Mouse (Mus musculus): ENCODE results near the gene Hist1h1b. TPM values are rescaled to one million over a fixed set of nuclear protein-coding genes. Genes with fewer than 3 reads are reported as not detected.

Gene Hist1h1b
- 1 to 10 TPM; 2.0 to 3.3 TPM for polyA plus RNA-seq (2017; shearing (Covaris generic))

GRCm38 (mm10) chr13:21779767-21780731, at the start of gene Hist1h1b:
Gene Hist1h1b, minus strand, starts transcription at chr13:21780625.

DNA sequence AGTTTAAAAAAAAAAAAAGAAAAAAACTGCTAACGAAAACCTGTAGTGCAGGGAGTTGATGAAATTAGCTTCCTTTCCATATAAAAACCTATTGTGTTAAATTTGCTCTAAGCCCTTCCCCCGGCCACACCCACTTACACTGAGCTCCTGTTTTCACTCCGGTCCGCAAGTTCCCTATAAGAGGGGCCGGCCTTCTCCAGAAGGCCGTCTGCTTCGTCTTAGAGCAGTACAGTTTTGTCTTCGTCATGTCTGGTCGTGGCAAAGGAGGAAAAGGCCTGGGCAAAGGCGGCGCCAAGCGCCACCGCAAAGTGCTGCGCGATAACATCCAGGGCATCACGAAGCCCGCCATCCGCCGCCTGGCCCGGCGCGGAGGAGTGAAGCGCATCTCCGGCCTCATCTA, 31.1 kb upstream of the Hist1h1b start, which contains the start of gene Hist1h4m:
TSS of gene Hist1h4m (plus strand) at position 208 of the 400 bp plus-strand sequence.

GRCm38 (mm10) chr13:21810073-21810472, 29.6 kb upstream of the Hist1h1b start, which contains the start of the genes Hist1h2bq and Hist1h2ao:
Gene Hist1h2bq, minus strand, starts transcription at chr13:21810197.
Gene Hist1h2ao, plus strand, starts transcription at chr13:21810465.

DNA sequence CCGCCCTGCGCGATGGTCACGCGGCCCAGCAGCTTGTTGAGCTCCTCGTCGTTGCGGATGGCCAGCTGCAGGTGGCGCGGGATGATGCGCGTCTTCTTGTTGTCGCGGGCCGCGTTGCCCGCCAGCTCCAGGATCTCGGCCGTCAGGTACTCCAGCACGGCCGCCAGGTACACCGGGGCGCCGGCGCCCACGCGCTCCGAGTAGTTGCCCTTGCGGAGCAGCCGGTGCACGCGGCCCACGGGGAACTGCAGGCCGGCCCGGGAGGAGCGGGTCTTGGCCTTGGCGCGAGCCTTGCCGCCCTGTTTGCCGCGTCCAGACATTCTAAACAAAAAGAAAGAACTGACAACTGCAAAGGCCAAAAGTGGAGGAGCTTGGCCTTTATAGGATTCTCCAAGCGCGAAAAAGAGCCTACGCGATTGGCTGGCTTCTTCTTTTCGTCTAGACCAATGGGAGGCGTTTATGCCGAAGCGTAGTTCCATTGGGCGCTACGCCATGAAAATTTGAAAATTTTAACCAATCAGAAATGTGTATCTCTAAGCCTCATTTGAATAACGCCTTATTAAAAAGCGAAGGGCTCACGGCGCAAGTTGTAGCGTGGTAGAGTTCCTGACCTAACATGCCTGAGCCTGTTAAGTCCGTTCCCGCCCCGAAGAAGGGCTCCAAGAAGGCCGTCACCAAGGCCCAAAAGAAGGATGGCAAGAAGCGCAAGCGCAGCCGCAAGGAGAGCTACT, 6.6 kb upstream of the Hist1h1b start, which contains the start of the genes Hist1h2an and Hist1h2bp:
TSS of gene Hist1h2an (minus strand) at position 320 of the 731 bp plus-strand sequence.
TSS of gene Hist1h2bp (plus strand) at position 563 of the 731 bp plus-strand sequence.

GRCm38 (mm10) chr13:21783255-21783617, 2.8 kb upstream of the Hist1h1b start, which contains the start of gene Hist1h3i:
Gene Hist1h3i, minus strand, starts transcription at chr13:21783370.

DNA sequence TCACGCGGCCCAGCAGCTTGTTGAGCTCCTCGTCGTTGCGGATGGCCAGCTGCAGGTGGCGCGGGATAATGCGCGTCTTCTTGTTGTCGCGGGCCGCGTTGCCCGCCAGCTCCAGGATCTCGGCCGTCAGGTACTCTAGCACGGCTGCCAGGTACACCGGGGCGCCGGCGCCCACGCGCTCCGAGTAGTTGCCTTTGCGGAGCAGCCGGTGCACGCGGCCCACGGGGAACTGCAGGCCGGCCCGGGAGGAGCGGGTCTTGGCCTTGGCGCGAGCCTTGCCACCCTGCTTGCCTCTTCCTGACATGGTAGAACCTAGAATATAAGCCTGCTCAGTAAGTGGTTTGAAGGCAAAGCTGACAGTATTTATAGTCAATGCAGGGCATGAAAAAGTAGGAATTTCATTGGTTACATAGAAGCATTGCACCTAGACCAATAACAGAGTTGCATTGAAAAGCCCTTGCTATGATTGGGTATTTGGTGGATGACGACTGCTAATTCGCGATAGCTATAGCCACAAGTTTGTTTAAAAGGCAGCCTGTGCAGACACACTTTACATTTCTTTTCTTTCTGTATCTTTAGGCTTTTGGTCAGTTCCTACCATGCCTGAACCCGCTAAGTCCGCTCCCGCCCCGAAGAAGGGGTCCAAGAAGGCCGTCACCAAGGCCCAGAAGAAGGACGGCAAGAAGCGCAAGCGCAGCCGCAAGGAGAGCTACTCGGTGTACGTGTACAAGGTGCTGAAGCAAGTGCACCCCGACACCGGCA, 26.7 kb downstream of the Hist1h1b start, which contains the start of the genes Hist1h2ak and Hist1h2bn:
TSS of gene Hist1h2ak (minus strand) at position 304 of the 762 bp plus-strand sequence.
TSS of gene Hist1h2bn (plus strand) at position 600 of the 762 bp plus-strand sequence.

GRCm38 (mm10) chr13:21750159-21751017, 30.0 kb downstream of the Hist1h1b start, which contains the start of gene Hist1h4k:
Gene Hist1h4k, minus strand, starts transcription at chr13:21750505.

GRCm38 (mm10) chr13:21734906-21735767, 45.3 kb downstream of the Hist1h1b start, which contains the start of gene Hist1h4j:
Gene Hist1h4j, plus strand, starts transcription at chr13:21735064.

Other genes starting within 250 kb of the Hist1h1b start
- 10 to 100 TPM in 1 of 2 experiments, 1 to 10 TPM in 1; 7.6 to 12.8 TPM for gene Zkscan8, start 249.5 kb downstream of the Hist1h1b start, polyA plus RNA-seq (2017; shearing (Covaris generic))
- not detected for gene Olfr1366, start 237.8 kb downstream of the Hist1h1b start, polyA plus RNA-seq (2017; shearing (Covaris generic))
- gene Olfr1535, start 220.7 kb downstream of the Hist1h1b start, polyA plus RNA-seq (2017; shearing (Covaris generic)), result 1 to 10 TPM in 1 of 2 experiments, under 1 TPM in 1; 0.95 to 2.1 TPM
- not detected for gene Olfr1364, start 198.9 kb downstream of the Hist1h1b start, polyA plus RNA-seq (2017; shearing (Covaris generic))
- gene Olfr1362, start 166.6 kb downstream of the Hist1h1b start, polyA plus RNA-seq (2017; shearing (Covaris generic)), result not detected
- gene Olfr11, start 138.1 kb downstream of the Hist1h1b start, polyA plus RNA-seq (2017; shearing (Covaris generic)), result not detected
- gene Olfr1361, start 117.2 kb downstream of the Hist1h1b start, polyA plus RNA-seq (2017; shearing (Covaris generic)), result under 1 TPM in 1 of 2 experiments, not detected in 1; 0.60 TPM
- gene Olfr1360, start 103.2 kb downstream of the Hist1h1b start, polyA plus RNA-seq (2017; shearing (Covaris generic)), result under 1 TPM in 1 of 2 experiments, not detected in 1; 0.21 TPM
- gene Olfr1359, start 82.5 kb downstream of the Hist1h1b start, polyA plus RNA-seq (2017; shearing (Covaris generic)), result under 1 TPM in 1 of 2 experiments, not detected in 1; 0.71 TPM
- gene Hist1h2bl, start 64.5 kb downstream of the Hist1h1b start, polyA plus RNA-seq (2017; shearing (Covaris generic)), result 1 to 10 TPM in 1 of 2 experiments, not detected in 1; 1.4 TPM
- gene Hist1h2ai, start 64.2 kb downstream of the Hist1h1b start, polyA plus RNA-seq (2017; shearing (Covaris generic)), result 10 to 100 TPM; 14.1 to 15.1 TPM
- 1 to 10 TPM; 1.7 to 2.2 TPM for gene Hist1h3h, start 63.0 kb downstream of the Hist1h1b start, polyA plus RNA-seq (2017; shearing (Covaris generic))
- not detected for gene Hist1h2bm, start 58.6 kb downstream of the Hist1h1b start, polyA plus RNA-seq (2017; shearing (Covaris generic))
- under 1 TPM in 1 of 2 experiments, not detected in 1; 0.34 TPM for gene Hist1h4j, start 45.6 kb downstream of the Hist1h1b start, polyA plus RNA-seq (2017; shearing (Covaris generic))
- gene Hist1h4k, start 30.1 kb downstream of the Hist1h1b start, polyA plus RNA-seq (2017; shearing (Covaris generic)), result 10 to 100 TPM in 1 of 2 experiments, 1 to 10 TPM in 1; 4.7 to 30.8 TPM
- gene Hist1h2ak, start 26.8 kb downstream of the Hist1h1b start, polyA plus RNA-seq (2017; shearing (Covaris generic)), result 1 to 10 TPM; 2.4 to 8.2 TPM
- gene Hist1h2bn, start 26.5 kb downstream of the Hist1h1b start, polyA plus RNA-seq (2017; shearing (Covaris generic)), result 1 to 10 TPM; 3.2 to 5.7 TPM
- gene Hist1h3i, start 2.7 kb upstream of the Hist1h1b start, polyA plus RNA-seq (2017; shearing (Covaris generic)), result 1 to 10 TPM in 1 of 2 experiments, not detected in 1; 1.5 TPM
- 1 to 10 TPM; 2.5 to 3.2 TPM for gene Hist1h2an, start 6.6 kb upstream of the Hist1h1b start, polyA plus RNA-seq (2017; shearing (Covaris generic))
- 1 to 10 TPM in 1 of 2 experiments, not detected in 1; 1.6 TPM for gene Hist1h2bp, start 6.8 kb upstream of the Hist1h1b start, polyA plus RNA-seq (2017; shearing (Covaris generic))
- 10 to 100 TPM in 1 of 2 experiments, 1 to 10 TPM in 1; 7.5 to 13.4 TPM for gene Hist1h2bq, start 29.6 kb upstream of the Hist1h1b start, polyA plus RNA-seq (2017; shearing (Covaris generic))
- gene Hist1h2ao, start 29.8 kb upstream of the Hist1h1b start, polyA plus RNA-seq (2017; shearing (Covaris generic)), result not detected
- 10 to 100 TPM; 42.5 to 43.7 TPM for gene Hist1h4m, start 31.1 kb upstream of the Hist1h1b start, polyA plus RNA-seq (2017; shearing (Covaris generic))
- gene Hist1h4n, start 51.6 kb upstream of the Hist1h1b start, polyA plus RNA-seq (2017; shearing (Covaris generic)), result 10 to 100 TPM; 22.4 to 34.7 TPM
- gene Hist1h2ap, start 52.9 kb upstream of the Hist1h1b start, polyA plus RNA-seq (2017; shearing (Covaris generic)), result 100 to 1,000 TPM; 128 to 153 TPM
- gene Hist1h2br, start 53.1 kb upstream of the Hist1h1b start, polyA plus RNA-seq (2017; shearing (Covaris generic)), result 10 to 100 TPM in 1 of 2 experiments, 1 to 10 TPM in 1; 7.3 to 14.5 TPM
- under 1 TPM in 1 of 2 experiments, not detected in 1; 0.36 TPM for gene Zfp184, start 164.5 kb upstream of the Hist1h1b start, polyA plus RNA-seq (2017; shearing (Covaris generic))
- gene Pom121l2, start 200.6 kb upstream of the Hist1h1b start, polyA plus RNA-seq (2017; shearing (Covaris generic)), result not detected
- 1 to 10 TPM in 1 of 2 experiments, under 1 TPM in 1; 0.16 to 1.4 TPM for gene Prss16, start 229.1 kb upstream of the Hist1h1b start, polyA plus RNA-seq (2017; shearing (Covaris generic))

Data from inflammation-experienced regulatory T-cells (primary cell).